Mouse (Mus musculus): Measurements from ENCODE around the gene Hmgcll1.

DNA sequence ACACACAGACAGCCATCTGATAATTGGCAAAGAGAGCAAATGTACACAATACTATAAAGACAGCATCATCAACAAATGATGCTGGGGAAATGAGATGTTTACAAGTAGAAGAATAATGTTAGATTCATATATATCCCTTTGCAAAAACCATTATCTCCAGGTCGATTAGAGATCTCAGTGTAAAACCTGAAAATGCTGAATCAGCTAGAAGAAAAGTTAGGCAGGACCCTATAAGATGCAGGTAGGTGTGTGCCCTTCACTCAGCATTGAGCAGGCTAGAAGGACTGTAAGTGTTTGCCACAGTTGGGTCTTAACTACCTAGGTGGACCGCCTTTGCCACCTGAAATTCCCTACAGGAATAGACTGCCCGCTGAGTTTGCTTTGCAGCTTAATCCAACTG, 130.9 kb downstream of the Hmgcll1 start:
- no peak for TF ChIP-seq POLR2A (IDR thresholded peaks at IDR 0.05; ENCODE audit: low read depth, low read length)
- no peak for TF ChIP-seq CTCF (conservative IDR thresholded peaks at IDR 0.05; ENCODE audit: insufficient read depth, insufficient read length, low read depth, low read length)
